Mouse (Mus musculus) lung, adult 2 months (tissue): ENCODE data around the gene Gm13697.

Experiments used
- CTCF ChIP-seq: fragments of 200-500 bp; IDR thresholded peaks from 2 replicates; pipeline ENCODE4 v1.5.1; 2011; ENCODE audit warnings: mild to moderate bottlenecking, low read length, control low read depth; ENCODE audit not compliant: insufficient read depth
- POLR2A ChIP-seq: fragments of 200-500 bp; IDR thresholded peaks from 2 replicates; pipeline ENCODE4 v1.6.1; 2011; ENCODE audit warnings: low read depth, mild to moderate bottlenecking, control low read depth, low read length, borderline replicate concordance; ENCODE audit errors: extremely low read depth

GRCm38 (mm10) chr2:84019519-84020305 lies 35.2 kb downstream of the Gm13697 start:
- TF ChIP-seq CTCF (no peak), POLR2A (no peak)
